Mouse (Mus musculus): ENCODE results near the gene Hsd17b2.

DNA sequence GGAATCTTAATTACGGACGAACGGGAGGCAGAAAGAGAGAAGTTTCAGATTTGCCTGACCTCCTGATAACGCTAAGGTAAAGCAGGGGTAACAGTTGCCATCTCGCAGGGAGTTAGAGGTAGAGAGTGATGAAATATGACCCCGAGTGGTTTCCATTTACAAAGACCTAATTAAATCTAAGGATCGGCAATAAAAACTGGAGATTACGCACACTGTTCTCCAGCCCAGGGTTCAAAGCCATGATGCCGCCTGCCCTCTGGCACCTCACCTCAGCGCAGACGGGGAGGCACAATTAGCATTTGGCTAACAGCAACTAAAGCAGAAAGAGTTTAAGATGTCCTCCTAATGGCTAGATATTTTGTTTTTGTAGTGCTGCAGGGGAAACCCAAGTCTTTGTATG lies 31.2 kb upstream of the Hsd17b2 start:
- TF ChIP-seq ZNF384 (IDR thresholded peaks at IDR 0.05; ENCODE audit: low read depth, low read length), result no peak
- no peak for TF ChIP-seq MAFK (IDR thresholded peaks at IDR 0.05; ENCODE audit: insufficient read depth, low read depth, low read length)
- TF ChIP-seq HCFC1 (IDR thresholded peaks at IDR 0.05; ENCODE audit: borderline replicate concordance, insufficient read depth, low read length), result no peak

Data from ES-E14 (cell line).